Mouse (Mus musculus) stomach, postnatal 0 days (tissue): Measurements from ENCODE around the gene Npc2. TPM values are rescaled to one million over a fixed set of nuclear protein-coding genes. Genes with fewer than 3 reads are reported as not detected.

Source experiments
- ATAC-seq: fragments of 200-750 bp; cut with Nextera tagmentation; 2 replicates; pipeline ENCODE4 v1.8.0; 2017; ENCODE audit not compliant: low FRiP score, low TSS enrichment
- DNase-seq: peaks from one replicate; pipeline ENCODE4 v3.0.0-alpha.2; 2016; ENCODE audit warnings: low spot score
- H3K27ac ChIP-seq: fragments of 300-500 bp; sonication (generic); replicated peaks from 2 replicates; pipeline ENCODE4 v1.5.1; 2014; ENCODE audit warnings: mild to moderate bottlenecking, control low read depth
- H3K27me3 ChIP-seq: fragments of 300-500 bp; sonication (generic); 2 replicates; pipeline ENCODE4 v1.6.1; 2014; ENCODE audit warnings: low read length; ENCODE audit not compliant: control insufficient read depth, insufficient read depth
- H3K36me3 ChIP-seq: fragments of 300-500 bp; sonication (generic); 2 replicates; pipeline ENCODE4 v1.6.1; 2014; ENCODE audit warnings: low read length, mixed read lengths; ENCODE audit not compliant: control insufficient read depth, insufficient read depth
- H3K4me1 ChIP-seq: fragments of 300-500 bp; sonication (generic); replicated peaks from 2 replicates; pipeline ENCODE4 v1.6.1; 2014; ENCODE audit warnings: antibody characterized with exemption; ENCODE audit not compliant: control insufficient read depth, insufficient read depth
- H3K4me2 ChIP-seq: fragments of 300-500 bp; sonication (generic); replicated peaks from 2 replicates; pipeline ENCODE4 v1.6.1; 2014; ENCODE audit warnings: low read depth, mild to moderate bottlenecking, control low read depth, moderate library complexity
- H3K4me3 ChIP-seq: fragments of 300-500 bp; sonication (generic); 2 replicates; pipeline ENCODE4 v1.5.1; 2014; ENCODE audit warnings: low read depth, low read length, control low read depth
- H3K9ac ChIP-seq: fragments of 300-500 bp; sonication (generic); 2 replicates; pipeline ENCODE4 v1.6.1; 2014; ENCODE audit warnings: mild to moderate bottlenecking, low read length, control low read depth, mixed read lengths
- H3K9me3 ChIP-seq: fragments of 300-500 bp; sonication (generic); 2 replicates; pipeline ENCODE4 v1.6.1; 2016; ENCODE audit warnings: low read length; ENCODE audit not compliant: control insufficient read depth
- CTCF ChIP-seq: IDR thresholded peaks from 2 replicates; pipeline ENCODE4 v1.5.1; 2016; ENCODE audit warnings: antibody characterized with exemption, low read depth, mild to moderate bottlenecking, moderate library complexity
- EP300 ChIP-seq: optimal IDR thresholded peaks from 2 replicates; pipeline ENCODE3; 2016; ENCODE audit warnings: antibody characterized with exemption
- WGBS: fragments of 180-500 bp; shearing (Covaris S2); extraction: QIAGEN DNeasy Blood & Tissue Kit; methylation state at CpG from one replicate; pipeline ENCODE4 v1.1.7; 2014; 5-methylcytosine and 5-hydroxymethylcytosine counted together
- polyA plus RNA-seq: library from polyadenylated mRNA; unstranded; fragments of >200 nt; fragmentation: Nextera tagmentation; extraction: Ambion mirVana; gene quantifications from 2 replicates; pipeline ENCODE4 v1.2.1, GENCODE M21; 2015

Npc2 gene
- polyA plus RNA-seq, 1 experiment from 2014 or later = 49.0 TPM

DNA sequence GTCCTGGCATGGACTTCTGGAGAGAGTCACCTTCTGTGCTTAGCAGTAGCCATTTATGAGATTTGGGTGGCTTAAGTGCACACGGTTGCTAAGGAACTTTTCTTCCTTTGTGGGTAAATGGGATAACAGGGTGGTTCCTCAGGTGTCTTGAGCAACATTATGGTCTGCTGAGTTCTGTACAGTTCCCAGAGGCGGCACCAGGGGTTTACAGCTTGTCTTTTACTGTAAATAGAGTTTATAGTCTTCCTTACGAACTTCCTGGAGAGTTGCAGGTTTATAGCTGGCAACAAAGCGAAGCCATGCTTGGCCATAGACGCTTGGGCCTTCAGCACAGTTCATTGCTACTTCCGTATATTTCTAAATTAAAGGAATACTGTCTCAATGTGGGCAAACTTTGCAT, 58.4 kb downstream of the Npc2 start:
- DNase-seq = no peak
- 79% methylated on average over 6 of the region's 6 CpGs for WGBS

DNA sequence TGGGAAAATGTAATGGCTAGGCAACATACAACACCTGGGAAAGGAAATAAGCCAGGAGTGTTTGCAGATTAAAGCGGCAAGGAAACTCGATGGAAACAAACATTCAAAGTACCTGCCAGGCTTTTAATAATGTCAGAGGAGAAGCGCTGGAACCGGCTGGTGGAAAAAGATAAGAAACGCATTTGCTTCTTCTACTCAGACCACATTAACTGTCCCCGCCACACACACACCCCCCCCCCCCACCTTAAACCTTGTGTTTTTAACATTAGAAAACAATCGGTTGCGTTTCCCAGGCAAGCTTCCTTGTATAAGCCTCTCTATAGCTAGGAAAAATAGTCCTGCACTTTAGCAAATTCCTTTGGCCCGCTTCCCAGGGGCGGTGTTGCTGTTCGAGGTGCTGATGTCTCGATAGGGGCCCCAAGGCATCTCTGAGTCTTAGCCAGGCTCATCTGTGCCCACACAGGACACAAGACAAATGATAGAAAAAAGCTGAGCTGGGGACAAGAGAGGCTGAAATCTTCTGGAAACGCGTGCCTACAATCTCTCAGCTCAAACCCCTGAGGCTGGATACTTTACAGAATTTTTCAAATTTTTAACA, 63.0 kb downstream of the Npc2 start:
- Histone ChIP-seq H3K9me3 (no peaks in the 10 kb centered on the region), H3K4me1 (no peaks in the 10 kb centered on the region), H3K4me2 (no peak overlapping the region), H3K36me3 (no peaks in the 10 kb centered on the region), H3K27ac (no peak overlapping the region), H3K27me3 (no peaks in the 10 kb centered on the region), H3K4me3 (no peak overlapping the region), H3K9ac (no peak overlapping the region)
- DNase-seq = peak; percentile 35
- ATAC-seq = no peak
- WGBS = 15% methylated on average over 14 of the region's 14 CpGs
- no peak for TF ChIP-seq CTCF
- TF ChIP-seq EP300 = no peak

More for the DNA sequence above, 58.4 kb downstream of the Npc2 start:
- no peak overlapping the region for H3K9ac ChIP-seq
- H3K4me2 ChIP-seq = no peak overlapping the region
- no peak for ATAC-seq
- no peaks in the 10 kb centered on the region for H3K36me3 ChIP-seq
- H3K4me1 ChIP-seq = no peaks in the 10 kb centered on the region
- no peak overlapping the region for H3K27ac ChIP-seq
- H3K4me3 ChIP-seq = no peak overlapping the region
- H3K27me3 ChIP-seq = no peaks in the 10 kb centered on the region
- TF ChIP-seq CTCF (no peak), EP300 (no peak)
- no peaks in the 10 kb centered on the region for H3K9me3 ChIP-seq

DNA sequence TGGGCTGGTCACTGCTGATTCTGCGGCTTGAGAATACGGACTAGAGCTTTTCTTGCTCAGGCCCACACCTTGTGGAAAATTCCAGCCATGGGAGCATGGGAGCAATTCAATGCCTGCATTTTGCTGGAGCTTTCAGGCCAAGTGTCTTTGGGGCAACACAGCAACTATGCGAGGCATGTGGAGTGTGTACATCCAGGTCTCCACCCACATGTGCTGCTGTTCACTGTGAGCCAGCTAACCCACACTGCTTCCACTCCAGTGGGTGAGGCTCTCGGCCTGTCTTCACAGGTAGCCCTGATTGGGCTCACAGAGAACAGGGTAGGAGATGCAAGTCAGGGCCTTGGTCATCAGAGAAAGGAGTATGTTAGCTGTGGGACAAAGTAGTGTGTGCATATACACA, 65.1 kb downstream of the Npc2 start:
- H3K4me1 ChIP-seq = no peaks in the 10 kb centered on the region
- H3K4me3 ChIP-seq = no peak overlapping the region
- ATAC-seq (no peak), DNase-seq (no peak)
- H3K4me2 ChIP-seq = no peak overlapping the region
- H3K27ac ChIP-seq = no peak overlapping the region
- no peaks in the 10 kb centered on the region for H3K9me3 ChIP-seq
- H3K9ac ChIP-seq = no peak overlapping the region
- TF ChIP-seq CTCF (no peak), EP300 (no peak)
- no peaks in the 10 kb centered on the region for H3K27me3 ChIP-seq
- 60% methylated on average over 4 of the region's 4 CpGs for WGBS
- no peaks in the 10 kb centered on the region for H3K36me3 ChIP-seq

DNA sequence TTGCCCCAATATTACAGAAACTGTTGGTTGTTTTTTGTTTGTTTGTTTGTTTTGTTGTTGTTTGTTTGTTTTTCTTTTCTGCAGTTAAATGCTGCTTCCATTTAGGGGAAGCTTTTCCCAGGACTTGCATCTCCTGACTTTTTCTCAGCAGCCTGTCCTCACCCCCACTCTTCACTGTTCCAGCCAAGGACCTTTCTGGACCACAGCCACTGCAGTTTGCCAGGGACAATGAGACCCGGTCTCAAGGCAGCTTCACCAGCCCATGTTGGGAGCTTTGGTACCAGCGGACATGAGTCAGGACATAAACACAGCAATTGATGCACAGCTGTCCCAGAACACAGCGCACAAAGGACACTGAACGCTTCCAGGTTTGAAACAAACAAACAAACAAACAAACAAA, 66.1 kb downstream of the Npc2 start:
- no peak for TF ChIP-seq CTCF
- no peak for TF ChIP-seq EP300
- no peak overlapping the region for H3K27ac ChIP-seq
- 62% methylated on average over 4 of the region's 4 CpGs for WGBS

More for the DNA sequence above, 66.1 kb downstream of the Npc2 start:
- Histone ChIP-seq H3K4me2 (no peak overlapping the region), H3K9me3 (no peaks in the 10 kb centered on the region), H3K4me3 (no peak overlapping the region), H3K9ac (no peak overlapping the region), H3K27me3 (no peaks in the 10 kb centered on the region), H3K36me3 (no peaks in the 10 kb centered on the region), H3K4me1 (no peaks in the 10 kb centered on the region)
- ATAC-seq = no peak
- DNase-seq = no peak

Other genes with a start within 250 kb of the Npc2 start
- gene Vsx2, start 203.4 kb downstream of the Npc2 start, polyA plus RNA-seq = not detected in 2 replicates
- 6.0 and 6.1 TPM in 2 replicates for gene Abcd4, start 155.7 kb downstream of the Npc2 start, polyA plus RNA-seq
- 0.02 TPM in 1 of 2 replicates, not detected in the other for gene Vrtn, start 132.1 kb downstream of the Npc2 start, polyA plus RNA-seq
- gene Syndig1l, start 74.3 kb downstream of the Npc2 start, polyA plus RNA-seq = 0.17 TPM in 1 of 2 replicates, not detected in the other
- gene Isca2, start 99 bp upstream of the Npc2 start, polyA plus RNA-seq = 73.0 and 75.2 TPM in 2 replicates
- gene Ltbp2, start 103.4 kb upstream of the Npc2 start, polyA plus RNA-seq = 1.3 and 1.4 TPM in 2 replicates
- 95.3 and 99.2 TPM in 2 replicates for gene Fcf1, start 197.7 kb upstream of the Npc2 start, polyA plus RNA-seq
- 4.8 and 5.0 TPM in 2 replicates for gene Arel1, start 197.7 kb upstream of the Npc2 start, polyA plus RNA-seq
- gene Ylpm1, start 223.2 kb upstream of the Npc2 start, polyA plus RNA-seq = 9.2 and 10.5 TPM in 2 replicates